Mouse (Mus musculus) thymus, adult 2 months (tissue): ENCODE data around the gene Shisal2b. TPM values are rescaled to one million over a fixed set of nuclear protein-coding genes. Genes with fewer than 3 reads are reported as not detected.

ENCODE experiments used
- DNase-seq: peaks from one replicate; pipeline ENCODE4 v3.0.0; 2021
- H3K27ac ChIP-seq: fragments of 200-500 bp; 2 replicates; pipeline ENCODE4 v1.5.1; 2012; ENCODE audit warnings: low read length, control low read depth; ENCODE audit not compliant: control insufficient read depth, insufficient read depth
- H3K27me3 ChIP-seq: fragments of 200-500 bp; 2 replicates; pipeline ENCODE4 v1.6.1; 2012; ENCODE audit warnings: mild to moderate bottlenecking, low read length, moderate library complexity, mixed read lengths; ENCODE audit not compliant: control insufficient read depth, insufficient read depth
- H3K36me3 ChIP-seq: fragments of 200-500 bp; 2 replicates; pipeline ENCODE4 v1.6.1; 2012; ENCODE audit warnings: mild to moderate bottlenecking, low read length, moderate library complexity; ENCODE audit not compliant: control insufficient read depth, insufficient read depth
- H3K4me1 ChIP-seq: fragments of 200-500 bp; replicated peaks from 2 replicates; pipeline ENCODE4 v1.6.1; 2012; ENCODE audit warnings: low read length; ENCODE audit not compliant: control insufficient read depth, insufficient read depth
- H3K4me3 ChIP-seq: fragments of 200-500 bp; 2 replicates; pipeline ENCODE4 v1.5.1; 2012; ENCODE audit warnings: mild to moderate bottlenecking, low read length, control low read depth, moderate library complexity; ENCODE audit not compliant: control insufficient read depth, insufficient read depth
- CTCF ChIP-seq: fragments of 200-500 bp; IDR thresholded peaks from 2 replicates; pipeline ENCODE4 v1.5.1; 2012; ENCODE audit warnings: mild to moderate bottlenecking, control low read depth, low read length, moderate library complexity, borderline replicate concordance; ENCODE audit not compliant: control insufficient read depth, poor library complexity, insufficient read depth; ENCODE audit errors: extremely low read depth
- POLR2A ChIP-seq: fragments of 200-500 bp; IDR thresholded peaks from 2 replicates; pipeline ENCODE4 v1.6.1; 2012; ENCODE audit warnings: mild to moderate bottlenecking, low read length, control low read depth, moderate library complexity; ENCODE audit not compliant: control insufficient read depth, poor library complexity, insufficient read depth; ENCODE audit errors: extremely low read depth
- WGBS: fragments of 180-500 bp; shearing (Covaris S2); methylation state at CpG from one replicate; pipeline ENCODE4 v1.1.7; 2018; 5-methylcytosine and 5-hydroxymethylcytosine counted together
- polyA plus RNA-seq: library from polyadenylated mRNA; depleted of rRNA; stranded (reverse); fragments of >200 nt; gene quantifications from 2 replicates; pipeline ENCODE4 v1.2.3, GENCODE M21; 2012

The Shisal2b gene
- polyA plus RNA-seq, 1 experiment = not detected

DNA sequence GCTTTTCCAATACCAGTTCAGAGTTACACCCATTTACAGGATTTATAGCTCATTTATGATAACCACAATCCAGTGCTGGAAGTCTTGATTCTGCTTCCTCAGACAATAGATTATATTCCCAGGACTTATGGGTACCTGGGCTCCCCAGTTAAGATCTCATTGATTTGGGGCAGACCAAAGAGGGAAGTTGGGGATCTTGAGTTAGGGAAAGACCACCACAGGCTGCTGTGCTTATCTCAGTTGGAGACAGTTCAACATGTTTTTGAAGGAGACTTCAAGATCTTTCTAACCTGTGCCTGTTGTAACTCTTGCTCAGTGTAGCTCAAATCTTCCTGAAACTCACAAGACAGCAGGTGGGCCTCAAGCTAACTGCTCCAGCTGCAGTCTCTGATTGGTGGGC is 42.5 kb downstream of the Shisal2b start:
- no peak for DNase-seq
- TF ChIP-seq POLR2A (no peak), CTCF (no peak)
- Histone ChIP-seq H3K4me1 (no peaks in the 10 kb centered on the region; the same call in 1 of the 2 replicates), H3K27ac (no peak overlapping the region), H3K4me3 (no peak overlapping the region), H3K36me3 (no peaks in the 10 kb centered on the region), H3K27me3 (no peaks in the 10 kb centered on the region)

- Histone ChIP-seq H3K4me3 (peak overlapping the region; percentile 24; the same call in 1 of the 2 replicates), H3K4me1 (no peaks in the 10 kb centered on the region; the same call in 1 of the 2 replicates), H3K27ac (no peak overlapping the region), H3K27me3 (no peaks in the 10 kb centered on the region), H3K36me3 (no peaks in the 10 kb centered on the region)
- DNase-seq = peak; percentile 4
- WGBS = 16% methylated on average over 12 of the region's 12 CpGs
- TF ChIP-seq CTCF (no peak), POLR2A (no peak)
These were observed 46.0 kb downstream of the Shisal2b start for GRCm38 (mm10) chr13:104817696-104818095.

DNA sequence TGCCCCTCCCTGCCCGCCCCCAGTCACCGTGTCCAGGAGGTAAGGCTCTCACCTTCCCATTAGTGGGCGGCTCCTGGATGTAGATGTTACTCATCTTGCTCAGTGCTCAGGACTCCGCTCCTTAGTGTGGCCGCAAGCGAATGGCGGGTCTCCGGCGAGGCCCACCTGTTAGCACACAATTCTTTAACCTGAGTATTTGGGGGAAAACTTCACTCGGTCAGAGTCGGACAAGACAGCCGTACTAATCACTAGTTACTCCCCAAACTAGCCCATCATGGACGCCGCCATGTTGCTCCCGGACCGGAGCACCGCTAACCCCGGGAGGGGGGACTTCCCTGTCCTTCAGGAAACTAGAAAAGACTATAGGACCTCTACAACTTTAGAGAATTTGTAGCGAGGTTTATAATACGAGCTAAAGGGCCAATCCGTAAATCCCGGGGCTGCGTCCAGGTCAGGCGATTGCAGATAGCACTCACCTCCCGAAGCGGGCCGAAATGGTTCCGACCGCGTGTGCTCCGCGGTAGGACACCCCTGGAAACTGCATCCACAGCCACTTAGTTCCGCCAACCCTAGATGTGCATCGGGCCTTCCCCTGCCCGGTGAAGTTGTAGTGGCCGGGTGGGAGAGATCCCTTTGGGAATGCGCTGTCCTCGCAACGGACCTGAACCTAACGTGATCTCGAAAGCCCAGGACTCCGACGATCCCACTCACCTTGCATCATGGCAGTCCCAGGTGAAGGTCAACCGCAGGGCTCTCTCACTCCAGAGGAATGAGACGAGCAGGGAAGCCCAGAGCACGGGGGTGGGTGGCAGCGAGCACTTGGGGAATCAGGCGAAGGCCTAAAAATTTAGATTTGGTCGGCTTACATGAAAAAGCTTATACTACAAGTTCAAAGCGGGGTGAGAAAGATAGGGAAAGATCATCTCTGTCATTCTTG is 46.8 kb downstream of the Shisal2b start, which contains the start of gene Cwc27:
Gene Cwc27 (minus strand): TSS at position 508 of the 937 bp plus-strand sequence.
- peak; percentile 77 for DNase-seq
- no peaks in the 10 kb centered on the region for H3K36me3 ChIP-seq
- peak within 1 kb of the TSS; percentile 66; the same call in 1 of the 2 replicates for H3K27ac ChIP-seq
- peak within 1 kb of the TSS; percentile 78 for H3K4me3 ChIP-seq
- TF ChIP-seq CTCF (0 out of 2 replicates have a peak, but pooled peaks have one; percentile 39), POLR2A (0 out of 2 replicates have a peak, but pooled peaks have one; percentile 37)
- no peaks in the 10 kb centered on the region; the same call in 1 of the 2 replicates for H3K4me1 ChIP-seq
- WGBS = under 1% methylated on average over 50 of the region's 50 CpGs
- H3K27me3 ChIP-seq = no peaks in the 10 kb centered on the region

DNA sequence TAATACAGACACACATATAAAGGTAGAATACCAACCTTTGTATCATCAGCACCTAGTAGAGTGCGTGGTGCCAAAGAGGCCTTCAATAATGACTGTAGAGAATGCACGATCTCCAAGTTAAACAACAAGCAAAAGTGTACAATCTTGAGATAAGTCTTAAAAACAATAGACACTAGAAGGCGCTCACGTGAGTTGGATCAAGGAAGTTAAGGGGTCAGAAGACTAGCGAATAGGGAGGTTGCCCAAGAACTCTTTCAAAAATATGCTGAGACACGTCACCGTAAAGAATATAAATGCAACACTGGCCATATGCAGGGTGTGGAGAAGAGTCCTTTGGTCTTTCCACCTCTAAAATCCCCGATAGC is 47.4 kb downstream of the Shisal2b start:
- Histone ChIP-seq H3K4me3 (peak overlapping the region; percentile 78), H3K4me1 (no peaks in the 10 kb centered on the region; the same call in 1 of the 2 replicates), H3K36me3 (no peaks in the 10 kb centered on the region), H3K27ac (no peak overlapping the region), H3K27me3 (no peaks in the 10 kb centered on the region)
- DNase-seq = no peak
- no peak for TF ChIP-seq CTCF
- TF ChIP-seq POLR2A = no peak
- WGBS = 5% methylated on average over 8 of the region's 8 CpGs

DNA sequence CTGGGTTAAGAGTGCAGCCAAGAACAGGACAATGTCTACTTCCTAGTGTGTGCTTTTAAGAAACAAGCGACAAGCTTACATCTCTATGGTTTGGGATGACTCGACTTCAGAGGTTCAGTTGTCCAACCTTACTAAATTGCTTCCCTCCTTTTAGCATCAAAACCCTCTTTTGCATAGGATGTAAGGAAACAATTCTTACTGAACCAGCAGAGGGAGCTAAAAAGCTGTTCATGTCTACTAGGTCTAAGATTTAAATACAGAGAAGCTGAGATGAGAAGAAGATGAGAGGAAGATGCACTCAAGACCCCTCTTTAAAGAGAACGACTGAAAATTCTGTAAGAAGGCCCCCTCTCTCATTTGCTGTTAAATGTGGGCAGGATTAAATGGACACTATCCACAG is 58.0 kb downstream of the Shisal2b start:
- Histone ChIP-seq H3K4me1 (no peaks in the 10 kb centered on the region), H3K27ac (no peak overlapping the region), H3K36me3 (peaks cover 27% of the 10 kb centered on the region), H3K4me3 (no peak overlapping the region), H3K27me3 (no peaks in the 10 kb centered on the region)
- WGBS = 53% methylated on average over 3 of the region's 3 CpGs
- TF ChIP-seq CTCF (no peak), POLR2A (no peak)
- DNase-seq = peak; percentile 6

- Histone ChIP-seq H3K36me3 (peaks cover 25% of the 10 kb centered on the region), H3K27me3 (no peaks in the 10 kb centered on the region), H3K4me3 (no peak overlapping the region), H3K4me1 (no peaks in the 10 kb centered on the region), H3K27ac (no peak overlapping the region)
- WGBS = 92% methylated on average over 7 of the region's 7 CpGs
- no peak for DNase-seq
- TF ChIP-seq CTCF = no peak
- TF ChIP-seq POLR2A = no peak
These were observed 64.0 kb downstream of the Shisal2b start for GRCm38 (mm10) chr13:104799566-104800182.
